Mouse (Mus musculus): ENCODE measurements around the gene Dclk1.

Gene Dclk1

DNA sequence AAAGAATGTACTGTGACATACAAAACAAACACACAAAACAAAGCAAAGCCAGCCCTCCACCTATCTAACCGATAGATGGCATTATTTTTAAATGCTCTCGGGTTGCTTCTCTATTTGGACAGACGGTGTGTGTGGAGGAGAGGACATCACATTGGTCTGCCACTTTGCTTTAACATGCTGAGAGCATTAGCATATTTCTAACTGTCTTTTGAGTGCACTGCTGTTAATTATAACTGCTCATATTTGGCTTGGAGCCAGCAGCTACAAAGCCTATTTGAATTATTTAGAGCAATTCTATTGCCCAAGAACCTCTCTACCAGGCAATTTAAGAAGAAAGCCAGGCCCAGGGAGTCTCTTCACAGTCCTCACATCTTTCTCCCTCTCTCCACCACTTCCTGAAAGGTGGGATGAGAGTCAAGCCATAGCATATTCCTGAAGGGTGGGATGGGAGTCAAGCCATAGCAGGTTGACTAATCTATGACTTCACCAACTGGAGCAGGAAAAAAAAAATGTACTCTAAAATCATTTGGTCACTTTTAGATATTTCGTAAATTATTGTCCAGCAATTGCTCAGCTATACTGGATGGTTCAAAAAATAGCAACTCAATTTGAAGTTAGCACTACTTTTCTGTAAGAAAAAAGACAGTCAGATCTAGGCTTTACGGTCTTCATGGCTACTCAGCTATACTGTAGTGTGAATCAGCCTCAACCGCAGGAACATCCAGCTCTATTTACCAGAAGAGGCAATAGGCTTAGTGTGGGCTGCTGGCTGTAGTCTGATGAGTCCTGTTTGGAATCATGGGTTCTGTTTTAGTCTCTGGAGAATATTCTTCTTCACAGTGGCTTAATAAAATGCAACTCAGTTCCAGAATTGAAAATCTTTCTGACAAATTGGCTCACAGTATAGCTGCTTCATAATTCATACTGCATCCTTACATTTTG, 155.9 kb downstream of the Dclk1 start:
- no peak for DNase-seq (ENCODE audit: low read depth, low spot score)

DNA sequence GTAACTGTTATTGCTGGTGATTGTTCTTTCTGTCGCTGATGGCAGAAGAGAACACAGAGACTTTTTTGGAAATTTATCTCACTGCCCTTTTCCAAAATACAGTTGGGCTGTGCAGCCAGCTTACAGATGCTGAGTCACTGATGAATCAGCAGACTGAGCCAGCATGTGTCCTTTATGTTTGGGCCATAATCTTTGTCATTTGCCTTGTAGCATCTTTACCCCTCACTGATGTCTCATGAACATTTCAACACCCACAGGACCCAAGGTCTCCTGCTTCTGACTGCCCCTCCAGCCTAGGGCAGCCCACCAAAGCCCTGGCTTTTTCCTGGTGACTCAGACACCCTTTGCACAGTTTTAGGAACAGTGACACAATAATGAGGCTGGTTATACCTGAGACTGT, 159.1 kb downstream of the Dclk1 start:
- DNase-seq (ENCODE audit: low read depth, low spot score), result no peak

DNA sequence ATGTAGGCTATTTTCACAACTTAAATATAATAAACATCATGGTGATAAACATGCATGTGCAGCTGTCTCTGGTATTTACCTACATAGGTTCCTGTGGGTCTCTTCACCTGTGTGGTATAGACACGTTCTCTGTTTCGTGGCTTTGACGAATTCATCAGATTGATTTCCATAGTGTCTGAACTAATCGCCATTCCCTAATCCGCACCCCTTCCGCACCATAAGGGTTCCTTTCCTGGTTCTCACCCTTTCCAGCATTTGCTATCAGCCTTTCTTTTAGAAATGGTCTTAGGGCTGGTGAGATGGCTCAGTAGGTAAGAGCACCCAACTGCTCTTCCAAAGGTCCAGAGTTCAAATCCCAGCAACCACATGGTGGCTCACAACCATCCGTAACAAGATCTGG, 162.6 kb downstream of the Dclk1 start:
- no peak for DNase-seq (ENCODE audit: low read depth, low spot score)

GRCm38 (mm10) chr3:55406616-55407015, 164.5 kb downstream of the Dclk1 start:
- DNase-seq (ENCODE audit: low read depth, low spot score), result no peak

GRCm38 (mm10) chr3:55411547-55411946, 169.4 kb downstream of the Dclk1 start:
- DNase-seq (ENCODE audit: low read depth, low spot score), result no peak

GRCm38 (mm10) chr3:55415527-55415950, 173.4 kb downstream of the Dclk1 start:
- no peak for DNase-seq (ENCODE audit: low read depth, low spot score)

- no peak for DNase-seq (ENCODE audit: low read depth, low spot score)
These were observed 176.7 kb downstream of the Dclk1 start for GRCm38 (mm10) chr3:55418845-55419244.

GRCm38 (mm10) chr3:55419334-55419733, 177.2 kb downstream of the Dclk1 start:
- DNase-seq (ENCODE audit: low read depth, low spot score), result peak; percentile 40

- DNase-seq (ENCODE audit: low read depth, low spot score), result peak; percentile 53
These were observed 178.4 kb downstream of the Dclk1 start for GRCm38 (mm10) chr3:55420436-55421083.

GRCm38 (mm10) chr3:55423640-55424397, 181.7 kb downstream of the Dclk1 start:
- no peak for DNase-seq (ENCODE audit: low read depth, low spot score)

DNA sequence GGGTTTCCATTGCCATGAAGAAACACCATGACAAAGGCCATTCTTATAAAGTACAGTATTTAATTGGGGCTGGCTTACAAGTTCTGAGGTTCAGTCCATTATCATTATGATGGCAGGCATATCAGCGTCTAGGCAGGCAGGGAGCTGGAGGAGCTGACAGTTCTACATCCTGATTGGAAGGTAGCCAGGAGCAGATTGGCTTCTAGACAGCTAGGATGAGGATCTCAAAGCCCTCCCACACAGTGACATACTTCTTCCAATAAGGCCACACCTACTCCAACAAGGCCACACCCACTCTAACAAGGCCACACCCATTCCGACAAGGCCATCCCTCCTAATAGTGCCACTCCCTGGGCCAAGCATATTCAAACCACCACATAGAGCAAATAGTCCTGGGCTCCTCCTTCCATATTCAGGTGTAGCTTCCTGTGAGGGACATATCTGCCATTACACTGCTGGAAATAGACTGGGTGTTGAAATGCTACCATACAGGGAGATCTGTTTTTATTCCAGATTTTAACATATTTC, 187.9 kb downstream of the Dclk1 start:
- no peak for DNase-seq (ENCODE audit: low read depth, low spot score)

- no peak for DNase-seq (ENCODE audit: low read depth, low spot score)
These were observed 189.1 kb downstream of the Dclk1 start for GRCm38 (mm10) chr3:55431223-55431622.

DNA sequence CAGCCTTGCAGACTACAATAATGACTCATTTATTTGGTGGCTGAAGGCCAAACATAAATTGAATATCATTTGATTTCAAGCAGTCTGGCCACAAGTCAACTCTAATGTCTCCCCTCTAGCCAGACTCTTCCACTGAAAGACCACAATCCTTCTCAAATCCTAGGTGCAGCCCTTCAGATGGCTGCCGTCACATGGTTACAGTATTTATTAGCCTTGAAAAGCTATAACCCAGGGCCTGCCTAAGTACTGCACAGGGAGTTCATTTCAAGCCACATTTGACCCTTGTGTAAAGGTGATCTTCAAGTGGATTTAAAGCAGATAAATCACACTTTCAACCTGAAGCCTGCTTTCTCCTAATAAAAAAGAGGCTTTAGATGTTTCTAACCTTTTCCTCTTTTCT, 192.1 kb downstream of the Dclk1 start:
- DNase-seq (ENCODE audit: low read depth, low spot score), result peak; percentile 51

DNA sequence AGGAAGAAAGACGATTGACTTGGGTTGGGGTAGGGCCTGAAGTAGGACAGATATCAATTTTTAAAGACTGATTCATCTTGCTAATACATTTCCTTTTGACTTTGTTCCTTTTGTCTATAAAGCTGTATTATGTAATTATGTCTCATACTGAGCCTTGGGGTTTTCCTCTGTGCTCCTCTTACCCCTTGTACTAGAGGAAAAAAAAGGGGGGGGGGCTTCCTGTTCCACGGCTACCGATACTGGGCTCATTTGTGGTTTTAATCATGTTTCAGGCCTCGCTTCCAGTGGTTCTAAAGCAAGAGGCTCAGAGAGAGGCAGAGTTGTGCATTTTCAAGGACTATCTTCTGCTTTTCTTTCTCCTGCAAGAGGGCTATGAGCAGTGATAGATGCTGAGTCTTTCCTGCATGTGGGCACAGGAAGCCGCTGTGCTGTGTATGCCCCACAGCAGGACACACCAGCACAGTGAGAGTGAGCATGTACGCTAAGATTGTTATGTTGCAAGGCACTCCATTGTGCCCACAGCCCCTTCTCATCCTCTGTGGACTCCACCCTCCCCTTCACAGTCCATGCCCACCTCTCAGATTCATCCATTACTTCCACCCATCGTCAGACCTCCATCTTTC, 196.8 kb downstream of the Dclk1 start:
- no peak for DNase-seq (ENCODE audit: low read depth, low spot score)

- no peak for DNase-seq (ENCODE audit: low read depth, low spot score)
These were observed 198.2 kb downstream of the Dclk1 start for GRCm38 (mm10) chr3:55440342-55440741.

- DNase-seq (ENCODE audit: low read depth, low spot score), result no peak
These were observed 200.0 kb downstream of the Dclk1 start for GRCm38 (mm10) chr3:55442012-55442645.

- no peak for DNase-seq (ENCODE audit: low read depth, low spot score)
These were observed 201.1 kb downstream of the Dclk1 start for GRCm38 (mm10) chr3:55443271-55443670.

DNA sequence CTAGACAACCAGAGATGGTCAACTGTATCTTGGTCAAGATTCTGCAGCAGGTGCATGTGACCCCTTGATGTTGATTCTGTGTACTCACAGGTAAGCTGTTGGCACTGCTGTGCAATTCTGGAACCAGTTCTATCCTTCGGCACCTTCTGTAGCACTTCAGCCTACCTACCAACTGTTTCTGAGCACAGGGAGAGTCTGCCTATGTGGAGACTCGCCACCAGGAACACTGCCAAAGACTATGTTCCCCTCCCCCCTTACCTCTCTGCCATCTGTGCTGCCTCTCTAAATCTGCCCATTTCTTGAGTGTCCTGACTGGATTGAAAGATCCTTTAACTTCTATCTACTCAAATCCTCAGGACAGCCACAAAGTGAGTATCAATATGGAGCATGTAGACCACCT, 201.6 kb downstream of the Dclk1 start:
- DNase-seq (ENCODE audit: low read depth, low spot score), result no peak

GRCm38 (mm10) chr3:55446681-55447080, 204.5 kb downstream of the Dclk1 start:
- DNase-seq (ENCODE audit: low read depth, low spot score), result no peak

GRCm38 (mm10) chr3:55447486-55448460, 205.6 kb downstream of the Dclk1 start:
- no peak for DNase-seq (ENCODE audit: low read depth, low spot score)
